Comparison of ENCODE assay signal across 24 mouse cellular contexts in genomic region chr6:92247215-92247919, GRCm38 (mm10). TPM values are rescaled to one million over a fixed set of nuclear protein-coding genes. Genes with fewer than 3 reads are reported as not detected.
"Had no signal": no experiment of that assay in that cellular context is flagged by ENCODE, and none has a peak within 500 bp of the region (broad histone marks: within the 10 kb centered on the region; RNA-seq: fewer than 3 reads in every experiment).

No protein-coding gene starts in this region.

- H3K4me1 ChIP-seq: stomach, embryonic 15.5 days had no signal

- ATAC-seq: midbrain, embryonic 16.5 days had no signal

- H3K4me2 ChIP-seq: kidney, embryonic 15.5 days; liver, embryonic 13.5 days; midbrain, embryonic 12.5 days; neural tube, embryonic 13.5 days; stomach, embryonic 15.5 days had no signal

- DNase-seq: kidney, adult 8-10 months; kidney, postnatal 10 days; kidney, postnatal 36 days; left cerebral cortex, postnatal 4 days; liver, embryonic 13.5 days; lung, adult 2 months; lung, postnatal 14 days; lung, postnatal 4 days; retina, postnatal 1 day; right cerebral cortex, postnatal 25 days; spleen, adult 18-20 months; thymus, postnatal 36 days had no signal

- H3K27ac ChIP-seq: kidney, embryonic 15.5 days; liver, embryonic 13.5 days; midbrain, embryonic 12.5 days; neural tube, embryonic 13.5 days; stomach, embryonic 15.5 days had no signal

- H3K36me3 ChIP-seq: kidney, embryonic 15.5 days; liver, embryonic 13.5 days; midbrain, embryonic 12.5 days; neural tube, embryonic 13.5 days; stomach, embryonic 15.5 days had no signal

- H3K9me3 ChIP-seq: kidney, embryonic 15.5 days; liver, embryonic 13.5 days; midbrain, embryonic 12.5 days; neural tube, embryonic 13.5 days; stomach, embryonic 15.5 days had no signal

- H3K4me3 ChIP-seq: kidney, embryonic 15.5 days; liver, embryonic 13.5 days; midbrain, embryonic 12.5 days; myocyte; neural tube, embryonic 13.5 days; stomach, embryonic 15.5 days had no signal

- H3K9ac ChIP-seq: kidney, embryonic 15.5 days; liver, embryonic 13.5 days; midbrain, embryonic 12.5 days; neural tube, embryonic 13.5 days; stomach, embryonic 15.5 days had no signal

RNA-seq across cellular contexts. Expression of gene Trh, which starts 2.9 kb away (rescaled TPM):
- total RNA-seq: liver, adult 2 months; megakaryocyte progenitor cell, adult 5-6 weeks; megakaryocyte-erythroid progenitor cell, adult 5-6 weeks; monocyte, adult 5-6 weeks; neutrophil, adult 5-6 weeks had no signal
- polyA plus RNA-seq: liver, adult 2 months; liver, embryonic 13.5 days; liver, embryonic 16.5 days; lung, adult 2 months; myocyte had no signal
